Mouse (Mus musculus): ENCODE data around the gene Rac3.

DNA sequence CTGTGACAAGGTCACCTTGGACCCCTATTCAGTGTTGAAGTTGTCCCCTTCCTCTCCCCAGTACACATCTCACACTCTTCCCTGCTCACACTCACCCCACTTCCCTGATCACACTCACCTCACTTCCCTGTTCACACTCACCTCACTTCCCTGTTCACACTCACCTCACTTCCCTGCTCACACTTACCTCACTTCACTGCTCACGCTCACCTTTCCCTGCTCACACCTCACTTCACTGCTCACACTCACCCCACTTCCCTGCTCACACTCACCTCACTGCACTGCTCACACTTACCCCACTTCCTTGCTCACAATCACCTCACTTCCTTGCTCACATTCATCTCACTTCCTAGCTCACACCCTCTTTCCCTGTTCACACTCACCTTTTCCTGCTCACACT is 10.1 kb downstream of the Rac3 start:
- TF ChIP-seq POLR2A (IDR thresholded peaks at IDR 0.05; ENCODE audit: borderline replicate concordance, control insufficient read depth, low read depth, low read length) (no peak), CTCF (IDR thresholded peaks at IDR 0.05; ENCODE audit: control insufficient read depth, insufficient read depth, low read length) (no peak)

All from bone marrow, adult 2 months (tissue).